Mouse (Mus musculus) myocyte (in vitro differentiated cells): ENCODE data around the gene Hlcs.

ENCODE experiments used
- E2F4 ChIP-seq: IDR thresholded peaks from one replicate; pipeline ENCODE4 v1.6.1; 2011; ENCODE audit warnings: mild to moderate bottlenecking, control low read depth, moderate library complexity; ENCODE audit not compliant: insufficient read depth
- MAX ChIP-seq: IDR thresholded peaks from one replicate; pipeline ENCODE4 v1.6.1; 2011; ENCODE audit warnings: low read depth, mild to moderate bottlenecking, control low read depth
- MYOD1 ChIP-seq, 3 experiments: IDR thresholded peaks; one replicate each; pipeline ENCODE4 v1.6.1; 2011; ENCODE audit warnings: control low read depth in 2 of 3, low read depth in 2 of 3, mild to moderate bottlenecking in 2 of 3, moderate library complexity in 1 of 3; ENCODE audit not compliant: insufficient read length in 2 of 3, control insufficient read depth in 1 of 3
- MYOG ChIP-seq, 3 experiments: IDR thresholded peaks; one replicate each; pipeline ENCODE4 v1.6.1; 2011; ENCODE audit warnings: control low read depth in 2 of 3, low read depth in 2 of 3, mild to moderate bottlenecking in 2 of 3; ENCODE audit not compliant: insufficient read length in 2 of 3, control insufficient read depth in 1 of 3, insufficient read depth in 1 of 3
- POLR2A ChIP-seq: IDR thresholded peaks from one replicate; pipeline ENCODE4 v1.6.1; 2011; ENCODE audit warnings: low read depth, mild to moderate bottlenecking, control low read depth, moderate library complexity; ENCODE audit not compliant: insufficient read length
- POLR2AphosphoS2 ChIP-seq: IDR thresholded peaks from one replicate; pipeline ENCODE4 v1.6.1; 2011; ENCODE audit warnings: low read depth, control low read depth; ENCODE audit not compliant: insufficient read length
- REST ChIP-seq: IDR thresholded peaks from one replicate; pipeline ENCODE4 v1.6.1; 2011; ENCODE audit warnings: mild to moderate bottlenecking, control low read depth, moderate library complexity; ENCODE audit not compliant: insufficient read depth, insufficient read length
- SRF ChIP-seq: IDR thresholded peaks from one replicate; pipeline ENCODE4 v1.6.1; 2011; ENCODE audit warnings: low read depth; ENCODE audit not compliant: control insufficient read depth, insufficient read length
- TCF12 ChIP-seq: IDR thresholded peaks from one replicate; pipeline ENCODE4 v1.6.1; 2011; ENCODE audit warnings: mild to moderate bottlenecking, control low read depth; ENCODE audit not compliant: poor library complexity, insufficient read depth, severe bottlenecking
- USF1 ChIP-seq: IDR thresholded peaks from one replicate; pipeline ENCODE4 v1.6.1; 2011; ENCODE audit warnings: low read depth, mild to moderate bottlenecking, control low read depth, moderate library complexity

- TF ChIP-seq TCF12, result no peak
- TF ChIP-seq USF1, result no peak
- no peak for TF ChIP-seq POLR2A
- TF ChIP-seq MYOD1 (IDR thresholded peaks at IDR 0.05; ENCODE audit: control insufficient read depth in 1 of 3, insufficient read length in 2 of 3, low read depth in 2 of 3), result no peak
- TF ChIP-seq MAX, result no peak
- TF ChIP-seq MYOG (IDR thresholded peaks at IDR 0.05; ENCODE audit: control insufficient read depth in 1 of 3, insufficient read depth in 1 of 3, insufficient read length in 2 of 3, low read depth in 2 of 3), result no peak
- no peak for TF ChIP-seq E2F4
- TF ChIP-seq POLR2AphosphoS2, result no peak
- no peak for TF ChIP-seq REST
- TF ChIP-seq SRF, result no peak
These were observed 150.3 kb downstream of the Hlcs start for GRCm38 (mm10) chr16:94163051-94163450.
